Mouse (Mus musculus) c-Kit-positive CD71-negative TER-119-negative erythroid progenitor cells, embryonic 14.5 days (primary cell): ENCODE data around the gene Hmbs.
"Not testable (repeated sequence)": the region's sequence is repeated elsewhere in the genome, so short reads cannot be mapped to it uniquely, and the experiment has no call there.

ENCODE experiments used
- DNase-seq: peaks from one replicate; pipeline ENCODE4 v3.0.0-alpha.2; 2013; ENCODE audit warnings: low read depth

Gene Hmbs

DNA sequence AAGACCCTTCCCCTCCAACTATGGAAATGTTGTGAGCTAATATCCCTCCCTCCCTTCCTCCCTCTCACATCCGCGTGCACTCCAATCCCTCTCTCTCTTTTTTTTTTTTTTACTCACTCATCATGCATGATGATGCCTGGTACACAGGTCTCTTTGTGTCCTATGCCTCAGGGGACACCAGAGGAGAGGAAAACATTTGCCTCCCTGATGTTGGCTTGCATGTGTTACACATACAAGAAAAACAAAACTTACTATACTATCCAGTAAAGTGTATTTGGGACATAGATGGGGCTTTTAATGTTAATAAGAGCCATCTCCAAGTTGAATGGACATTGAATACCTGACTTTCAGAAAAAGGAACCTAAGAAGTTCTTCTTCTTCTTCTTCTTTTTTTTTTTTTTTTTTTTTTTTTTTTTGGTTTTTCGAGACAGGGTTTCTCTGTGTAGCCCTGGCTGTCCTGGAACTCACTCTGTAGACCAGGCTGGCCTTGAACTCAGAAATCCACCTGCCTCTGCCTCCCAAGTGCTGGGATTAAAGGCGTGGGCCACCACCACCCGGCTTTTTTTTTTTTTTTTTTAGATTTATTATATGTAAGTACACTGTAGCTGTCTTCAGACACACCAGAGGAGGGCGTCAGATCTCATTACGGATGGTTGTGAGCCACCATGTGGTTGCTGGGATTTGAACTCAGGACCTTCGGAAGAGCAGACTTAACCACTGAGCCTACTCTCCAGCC lies 18.8 kb downstream of the Hmbs start:
- not testable (repeated sequence) for DNase-seq

DNA sequence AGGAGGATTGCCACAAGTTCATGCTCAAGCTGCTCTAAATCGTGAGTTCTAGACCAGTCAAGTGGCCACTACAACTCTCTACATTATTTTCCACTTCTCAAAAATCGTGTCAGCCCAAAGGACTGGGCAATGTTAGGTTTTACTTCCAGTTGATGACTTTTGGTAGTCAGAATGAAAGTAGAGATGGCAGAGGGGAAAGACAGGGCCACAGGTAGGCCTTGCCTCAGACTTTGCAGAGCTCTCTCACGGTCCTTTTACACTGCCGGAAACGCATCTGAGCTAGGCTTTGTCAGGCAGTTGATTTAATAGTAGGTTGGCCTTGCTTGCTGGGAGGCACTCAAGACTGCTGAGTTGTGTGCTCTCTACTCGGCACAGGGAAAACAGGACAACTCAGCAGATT lies 19.9 kb downstream of the Hmbs start:
- DNase-seq: no peak

DNA sequence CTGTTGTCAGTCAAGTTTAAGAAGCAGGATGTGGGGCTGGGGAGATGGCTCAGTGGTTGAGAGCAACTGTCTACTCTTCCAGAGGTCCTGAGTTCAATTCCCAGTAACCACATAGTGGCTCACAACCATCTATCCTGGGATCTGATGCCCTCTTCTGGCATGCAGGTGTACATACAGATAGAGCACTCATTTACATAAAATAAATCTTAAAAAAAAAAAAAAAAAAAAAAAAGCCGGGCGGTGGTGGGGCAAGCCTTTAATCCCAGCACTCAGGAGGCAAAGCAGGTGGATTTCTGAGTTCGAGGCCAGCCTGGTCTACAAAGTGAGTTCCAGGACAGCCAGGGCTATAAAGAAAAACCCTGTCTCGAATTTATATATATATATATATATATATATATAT lies 20.4 kb downstream of the Hmbs start:
- DNase-seq: not testable (repeated sequence)

DNA sequence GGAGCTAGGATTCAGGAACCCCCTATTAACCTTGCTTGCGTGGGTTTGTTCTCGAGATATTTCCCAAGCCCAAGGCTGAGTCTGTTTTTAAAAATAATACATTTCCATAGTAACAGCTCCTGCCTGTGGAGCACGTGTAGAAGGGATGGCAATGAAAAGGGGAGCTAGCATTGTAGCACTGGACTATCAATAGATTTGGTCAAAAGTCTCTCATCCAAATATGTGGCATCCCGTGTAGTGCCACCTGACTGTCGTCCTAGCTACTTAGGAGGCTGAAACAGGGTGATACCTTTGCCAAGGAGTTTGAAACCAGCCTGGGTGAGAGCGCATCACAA lies 23.3 kb downstream of the Hmbs start:
- DNase-seq: no peak

DNA sequence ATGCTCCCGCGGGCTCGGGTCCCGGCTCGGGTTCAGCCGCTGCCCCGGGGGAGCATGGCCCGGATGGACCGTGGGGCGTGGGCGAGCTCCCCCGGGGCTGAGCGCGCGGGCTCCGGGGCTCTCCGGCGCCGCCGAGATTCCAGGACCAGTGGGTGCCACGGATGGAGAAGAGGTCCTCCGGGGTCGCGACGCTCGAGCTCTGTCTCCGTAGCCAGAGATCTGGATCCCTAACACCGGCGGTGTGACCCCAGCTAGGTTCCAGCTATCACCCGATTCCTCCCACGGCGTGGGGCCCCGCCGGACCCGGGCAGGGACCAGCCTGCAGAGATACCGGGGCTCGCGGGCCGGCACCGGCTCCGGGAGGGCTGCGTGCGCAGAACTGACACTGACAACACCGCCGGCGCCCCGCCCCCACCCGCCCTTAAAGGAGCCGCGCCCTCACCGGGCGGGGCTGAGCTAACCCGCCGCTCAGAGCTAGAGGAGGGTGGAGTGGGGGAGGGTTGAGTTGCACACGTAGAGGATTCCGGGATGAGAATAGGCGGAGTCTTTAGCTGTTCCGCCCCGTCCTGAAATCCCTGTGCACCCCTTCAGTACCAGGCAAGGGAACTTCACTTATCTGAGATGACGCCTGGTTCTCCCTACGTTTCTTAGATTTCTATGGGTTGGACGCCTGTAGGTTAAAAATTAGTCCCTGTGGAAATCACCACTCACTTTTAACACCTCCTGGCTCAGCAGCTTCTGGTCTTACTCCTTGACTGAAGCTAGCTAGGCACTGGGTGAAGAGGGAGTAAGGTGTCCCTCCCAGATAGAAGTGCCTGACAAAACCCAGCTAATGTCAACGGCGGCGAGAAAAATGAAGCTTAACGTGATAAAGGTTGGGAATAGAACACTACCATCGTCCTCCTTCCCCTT lies 23.9 kb downstream of the Hmbs start, which contains the start of gene C2cd2l:
TSS of gene C2cd2l (minus strand) at position 399 of the 912 bp plus-strand sequence.
- DNase-seq: peak; percentile 82

DNA sequence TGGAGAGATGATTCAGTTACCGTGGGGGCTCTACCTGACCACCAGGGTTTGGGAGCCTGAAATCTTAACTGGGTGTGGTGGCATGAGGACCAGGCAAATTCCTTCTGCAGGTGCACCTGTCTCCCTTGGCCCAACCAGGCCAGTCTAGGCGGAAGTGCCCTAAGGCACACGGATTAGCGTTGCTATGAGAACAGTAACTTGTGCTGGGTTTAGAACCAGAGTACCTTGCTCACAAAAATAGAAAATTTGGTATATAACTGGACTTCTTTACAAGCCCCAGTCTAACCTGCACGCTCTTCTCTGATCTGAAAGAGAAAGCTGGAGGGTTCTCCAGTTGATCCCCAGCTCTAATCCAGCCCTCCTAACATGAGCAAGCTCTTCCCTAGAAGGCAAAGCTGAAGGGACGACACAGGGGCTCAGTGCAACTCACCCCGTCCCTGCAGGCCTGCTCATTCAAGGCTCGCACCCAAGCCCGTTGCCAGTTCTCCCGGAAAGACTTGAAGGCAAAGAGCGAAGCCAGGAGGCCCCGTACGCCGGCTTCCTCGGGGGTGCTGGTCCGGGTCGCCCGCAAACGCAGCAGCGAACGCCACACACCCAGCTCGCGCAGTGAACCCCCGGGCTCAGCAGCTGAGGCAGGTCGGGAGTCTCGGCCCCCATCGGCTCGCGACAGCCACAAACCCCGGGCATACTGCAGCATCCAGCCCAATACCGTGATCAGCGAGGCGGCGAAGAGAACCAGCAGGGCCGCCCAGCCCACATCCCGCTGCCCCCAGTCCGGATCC lies 24.7 kb downstream of the Hmbs start:
- DNase-seq: no peak

DNA sequence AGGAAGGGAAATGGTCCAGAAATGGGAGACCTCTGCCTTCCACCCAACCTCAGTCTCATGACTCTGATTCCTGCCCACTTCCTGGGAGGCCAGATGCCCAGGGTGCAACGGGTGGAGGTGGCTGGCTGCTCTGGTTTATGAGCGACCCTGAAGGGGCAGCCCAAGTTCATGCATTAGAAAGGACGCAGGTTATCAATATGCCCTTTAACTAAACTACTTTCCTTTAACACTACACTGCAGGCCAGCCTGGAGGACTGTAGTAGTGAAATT lies 25.3 kb downstream of the Hmbs start:
- no peak for DNase-seq

DNA sequence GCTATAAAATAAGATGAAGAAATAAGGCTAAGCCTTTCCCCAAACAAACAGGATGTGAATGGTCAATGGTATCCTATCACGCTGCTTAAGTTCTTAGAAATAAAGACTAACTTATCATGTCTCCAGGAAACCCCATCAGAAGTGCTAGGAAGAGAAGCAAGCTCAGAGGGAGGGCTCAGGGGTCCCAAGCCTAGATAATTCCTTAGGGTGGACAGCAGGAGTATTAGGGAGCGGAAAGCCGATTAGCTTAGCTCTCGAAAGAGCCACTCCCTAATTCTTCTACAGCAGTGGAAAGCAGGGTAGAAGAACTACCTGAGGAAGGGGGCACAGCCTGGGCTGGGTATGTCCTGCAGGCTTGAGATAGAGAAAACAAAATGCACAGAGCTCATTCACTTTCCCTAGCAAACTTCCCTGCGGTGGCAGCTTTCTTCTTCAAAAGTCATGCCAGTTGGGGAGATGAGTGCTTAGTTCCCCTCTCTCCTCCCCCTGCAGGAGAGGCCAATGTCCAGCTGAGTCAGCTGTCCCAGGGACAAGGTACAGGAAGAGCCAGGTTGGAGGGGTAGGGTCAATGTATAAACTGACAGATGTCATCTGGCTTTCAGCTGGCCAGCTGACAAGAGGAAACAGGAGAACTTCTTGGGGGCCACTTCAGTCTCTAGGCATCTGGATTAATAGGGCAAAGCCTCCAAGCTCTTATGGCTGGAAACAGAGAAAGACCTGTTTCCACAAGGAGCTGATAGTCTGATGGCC lies 25.8 kb downstream of the Hmbs start:
- no peak for DNase-seq

DNA sequence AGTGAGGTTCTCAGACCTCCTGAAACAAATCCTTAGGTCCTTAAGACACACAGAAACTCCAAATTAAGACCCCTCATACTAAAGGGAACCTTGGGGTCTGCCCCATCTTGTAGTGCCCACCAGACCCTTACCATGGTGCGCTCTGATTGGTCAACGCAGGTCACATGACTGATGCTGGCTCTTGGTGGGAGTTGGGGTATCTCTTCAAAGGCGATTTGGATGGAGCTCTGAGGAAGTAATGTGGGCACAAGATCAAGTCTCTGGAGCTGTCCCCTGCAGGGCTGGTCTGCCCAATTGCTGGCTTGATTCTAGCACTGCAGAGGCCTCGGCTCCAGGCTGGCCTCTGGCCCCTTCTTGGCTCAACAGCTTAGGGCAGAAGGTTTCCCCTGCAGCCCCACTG lies 26.6 kb downstream of the Hmbs start:
- DNase-seq: no peak

DNA sequence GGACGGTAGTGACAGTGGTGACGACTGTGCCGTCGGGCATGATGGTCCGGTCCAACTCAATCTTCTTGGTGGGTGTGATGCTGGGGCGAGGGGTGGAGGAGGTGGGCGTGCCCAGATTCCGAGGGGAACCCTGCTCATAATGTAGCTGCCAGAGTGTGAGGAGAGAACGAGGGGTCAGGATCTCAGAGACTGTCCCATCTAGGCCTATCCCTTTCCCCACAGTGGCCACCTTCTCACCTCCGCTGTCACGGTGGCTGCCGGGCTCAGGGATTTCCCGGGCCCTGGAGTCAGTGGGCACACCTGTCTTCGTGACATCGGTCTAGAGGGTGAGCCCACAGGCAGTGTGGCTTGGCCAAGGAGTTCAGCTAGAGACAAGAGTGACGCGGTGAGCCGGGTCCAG lies 29.1 kb downstream of the Hmbs start:
- DNase-seq: no peak

DNA sequence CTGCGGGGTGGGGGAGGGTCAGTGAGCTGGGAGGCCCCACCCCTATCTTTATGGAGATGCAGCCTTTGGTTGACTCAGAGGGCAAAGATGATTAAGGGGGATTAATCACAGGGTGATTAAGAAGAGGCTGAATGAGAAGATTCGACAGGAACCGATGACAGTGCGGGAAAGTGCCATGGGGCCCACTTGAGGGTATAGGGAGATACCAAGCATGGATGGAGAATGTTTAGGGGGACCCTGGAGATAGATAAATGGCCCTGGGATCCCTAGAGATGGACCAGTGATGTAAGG lies 29.8 kb downstream of the Hmbs start:
- no peak for DNase-seq

DNA sequence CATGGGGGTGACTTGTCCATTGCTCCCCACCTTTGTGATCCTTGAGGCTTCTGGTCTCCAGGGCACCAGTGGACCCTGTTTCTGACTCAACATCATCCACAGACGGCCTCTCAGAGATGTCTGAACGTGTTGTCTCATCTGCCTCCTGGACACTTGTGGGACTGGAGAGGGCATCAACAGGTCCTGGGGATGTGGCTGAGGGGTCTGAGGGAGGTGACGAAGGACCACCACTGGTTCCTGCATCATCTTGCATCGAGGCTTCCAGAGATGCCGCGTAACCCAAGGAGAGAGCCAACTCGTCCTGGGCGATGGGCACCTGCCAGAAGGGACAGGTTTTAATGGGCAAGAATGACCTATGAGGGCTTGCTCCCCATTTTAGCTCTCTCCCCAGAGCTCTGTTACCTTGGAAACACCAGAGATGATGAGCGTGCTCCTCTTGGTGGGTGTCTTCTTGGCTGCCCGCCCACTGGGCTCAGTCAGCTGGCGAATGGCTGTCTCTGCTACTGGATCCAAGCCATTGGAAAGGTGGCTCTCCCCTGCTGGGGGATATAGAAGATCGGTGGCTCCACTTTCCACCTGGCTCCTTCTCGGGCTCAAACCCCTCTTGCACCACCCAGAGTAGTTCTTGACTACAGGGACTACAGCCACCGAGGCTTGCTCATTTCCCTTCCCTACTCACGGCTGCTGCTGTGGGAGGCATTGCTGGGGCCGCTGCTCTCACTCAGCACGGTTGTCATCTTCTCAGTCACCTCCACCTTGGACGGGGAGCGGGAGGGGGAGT lies 30.4 kb downstream of the Hmbs start:
- no peak for DNase-seq

DNA sequence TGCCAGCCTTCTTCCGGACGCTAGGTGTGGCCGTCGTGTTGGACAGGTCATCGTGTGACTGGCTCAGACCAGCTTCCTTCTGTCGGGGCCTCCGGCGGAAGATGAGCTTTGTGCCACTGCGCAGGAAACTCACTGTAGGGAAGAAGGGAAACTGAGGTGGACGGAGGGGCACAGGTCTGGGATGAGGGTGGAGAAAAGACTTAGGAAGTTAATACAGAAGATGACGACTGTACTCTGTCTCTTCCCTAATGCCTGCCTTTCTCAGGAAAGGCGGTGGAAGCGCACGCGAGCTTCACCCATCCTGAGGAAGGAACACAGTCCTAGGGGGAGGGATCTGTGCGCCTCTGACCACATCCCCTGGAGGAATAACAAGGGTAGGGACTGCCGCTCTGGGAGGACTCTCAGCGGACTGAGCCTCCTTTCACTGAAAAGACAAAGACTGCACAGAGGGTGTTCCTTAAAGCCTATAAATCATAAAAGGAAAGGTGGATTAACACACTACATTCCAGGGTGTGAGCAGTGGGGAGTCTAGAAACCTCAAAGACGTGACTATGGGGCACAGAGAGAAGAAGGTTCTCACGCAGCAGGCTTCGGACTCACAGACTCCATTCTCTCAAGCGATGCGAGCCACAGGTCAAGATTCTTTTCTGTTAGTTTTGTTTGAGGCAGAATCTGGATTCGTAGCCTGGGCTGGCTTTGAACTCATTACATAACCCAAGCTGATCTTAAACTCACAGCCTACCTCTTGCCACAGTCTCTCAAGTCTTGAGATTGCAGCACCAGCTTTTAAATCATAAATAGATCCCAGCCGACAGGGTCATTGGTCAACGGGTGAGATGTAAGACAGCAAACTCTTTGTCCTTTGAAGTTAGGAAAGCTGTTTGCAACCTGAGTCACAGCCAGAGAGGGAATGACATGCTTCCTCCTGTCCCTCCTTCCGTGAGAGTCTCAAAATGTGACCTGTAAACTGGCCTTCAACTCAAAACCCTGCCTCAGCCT lies 32.6 kb downstream of the Hmbs start:
- DNase-seq: no peak

DNA sequence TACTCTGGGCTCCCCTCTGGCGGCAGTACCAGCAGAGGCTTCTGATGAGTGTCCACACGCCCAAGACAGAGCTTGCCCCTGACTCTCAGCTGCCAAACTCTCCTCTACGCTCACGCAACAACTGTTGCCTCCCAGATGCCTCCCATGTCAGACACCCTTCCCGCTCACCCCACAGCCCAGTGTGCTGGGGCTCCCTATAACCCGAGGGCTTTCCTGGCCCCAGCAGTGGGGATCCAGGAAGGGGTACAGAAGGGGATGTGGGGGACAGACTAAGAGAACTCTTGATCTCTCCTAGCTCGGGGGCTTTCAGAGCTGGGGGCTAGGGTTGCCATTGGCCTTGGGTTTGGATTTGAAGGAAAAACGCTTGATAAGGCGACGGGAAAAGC lies 33.3 kb downstream of the Hmbs start:
- no peak for DNase-seq

DNA sequence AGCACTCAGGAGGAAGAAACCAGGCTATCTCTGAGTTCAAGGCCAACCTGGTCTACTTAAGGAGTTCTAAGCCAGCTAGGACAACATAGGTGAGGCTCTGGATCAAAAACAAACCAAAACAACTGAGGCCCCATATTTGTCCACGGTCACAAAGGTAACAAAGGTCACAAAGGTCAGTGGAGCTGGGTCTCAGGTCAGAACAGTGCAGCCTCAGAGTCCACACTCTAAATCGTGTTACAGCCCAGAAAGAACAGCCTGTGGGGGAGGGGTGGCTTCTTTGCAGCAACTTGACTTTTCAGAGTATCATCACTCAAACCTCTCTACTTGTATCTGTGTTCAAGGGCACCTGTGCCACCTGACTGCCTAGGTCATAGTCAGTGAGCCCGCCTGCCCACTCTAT lies 34.3 kb downstream of the Hmbs start:
- DNase-seq: no peak

DNA sequence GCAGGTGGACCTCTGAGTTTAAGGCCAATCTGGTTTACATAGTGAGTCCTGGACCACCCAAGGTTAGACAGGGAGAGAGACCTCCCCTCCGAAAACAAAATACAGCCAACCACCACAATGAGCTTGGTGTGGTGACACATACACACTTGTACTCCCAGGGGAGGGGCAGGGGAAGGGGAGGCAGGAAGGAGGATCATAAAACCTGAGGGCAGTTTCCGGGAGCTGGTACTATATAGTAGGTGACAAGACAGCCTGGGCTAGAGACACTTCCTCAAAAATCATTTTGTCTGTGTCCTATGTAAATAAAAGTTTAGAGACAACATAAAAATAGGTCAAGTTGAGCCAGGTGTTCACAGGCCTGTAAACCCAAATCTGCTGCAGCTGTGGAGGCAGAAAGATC lies 36.8 kb downstream of the Hmbs start:
- no peak for DNase-seq

DNA sequence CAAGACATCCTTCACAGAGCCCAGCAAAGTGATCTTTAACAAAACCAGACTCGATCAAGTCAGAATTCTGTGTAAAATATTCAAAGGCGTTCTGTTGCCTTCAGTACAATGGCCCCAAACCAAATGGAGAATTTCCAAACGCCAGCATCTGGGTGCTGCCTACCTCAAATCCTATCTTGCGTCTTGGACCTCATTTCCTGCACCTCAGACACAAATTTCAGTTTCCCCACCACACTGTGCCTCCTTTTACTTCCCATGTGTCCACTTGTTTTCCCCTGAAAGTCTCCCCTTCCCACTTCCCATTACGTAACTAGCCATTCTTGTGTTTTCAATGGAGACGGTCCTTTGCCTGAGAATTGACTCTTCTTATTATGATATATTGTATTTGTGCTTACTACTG lies 37.5 kb downstream of the Hmbs start:
- no peak for DNase-seq

DNA sequence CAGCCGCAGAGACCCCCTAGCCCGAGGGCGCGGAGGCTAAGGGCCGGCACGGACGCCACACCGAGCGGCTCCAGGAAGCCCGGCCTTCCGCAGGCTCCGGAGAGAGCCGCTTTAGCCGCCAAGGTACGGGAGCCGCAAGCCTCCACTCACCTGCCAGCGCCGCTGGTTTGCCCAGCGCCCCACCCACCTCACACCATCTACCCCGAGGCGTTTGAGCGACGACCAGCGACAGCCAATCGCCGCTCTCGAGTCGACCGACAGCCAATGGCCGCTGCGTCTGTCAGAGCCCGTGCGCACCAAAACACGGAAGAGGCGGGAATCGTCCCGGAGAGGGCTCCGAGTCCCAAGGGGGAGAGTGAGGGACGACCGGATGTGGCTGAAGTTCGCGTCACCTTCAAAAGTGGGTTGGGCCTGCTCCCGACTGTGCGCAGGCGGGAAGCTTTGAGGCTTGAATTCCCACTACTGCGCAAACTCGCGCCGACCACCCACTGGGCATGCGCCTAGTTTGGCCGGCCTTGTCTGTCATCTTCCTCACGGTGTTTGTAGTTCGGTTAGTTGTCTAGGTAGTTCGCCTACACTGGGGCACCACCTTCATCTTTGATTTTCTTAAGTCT lies 38.5 kb downstream of the Hmbs start, which contains the start of gene Hinfp:
TSS of gene Hinfp (minus strand) at position 206 of the 614 bp plus-strand sequence.
- peak; percentile 97 for DNase-seq

DNA sequence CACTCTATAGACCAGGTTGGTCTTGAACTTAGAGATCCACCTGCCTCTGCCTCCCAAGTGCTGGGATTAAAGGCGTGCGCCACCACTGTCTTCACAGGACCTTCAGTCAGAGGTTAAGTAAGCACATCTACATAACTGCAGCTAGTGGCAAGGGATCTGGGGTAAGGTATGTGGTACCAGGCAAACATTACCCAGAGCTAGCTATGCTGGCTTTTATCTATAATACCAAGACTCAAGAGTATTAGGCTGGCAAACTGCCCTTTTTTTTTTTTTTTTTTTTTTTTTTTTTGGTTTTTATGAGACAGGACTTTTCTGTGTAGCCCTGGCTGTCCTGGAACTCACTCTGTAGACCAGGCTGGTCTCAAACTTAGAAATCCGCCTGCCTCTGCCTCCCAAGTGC lies 44.0 kb downstream of the Hmbs start:
- not testable (repeated sequence) for DNase-seq

DNA sequence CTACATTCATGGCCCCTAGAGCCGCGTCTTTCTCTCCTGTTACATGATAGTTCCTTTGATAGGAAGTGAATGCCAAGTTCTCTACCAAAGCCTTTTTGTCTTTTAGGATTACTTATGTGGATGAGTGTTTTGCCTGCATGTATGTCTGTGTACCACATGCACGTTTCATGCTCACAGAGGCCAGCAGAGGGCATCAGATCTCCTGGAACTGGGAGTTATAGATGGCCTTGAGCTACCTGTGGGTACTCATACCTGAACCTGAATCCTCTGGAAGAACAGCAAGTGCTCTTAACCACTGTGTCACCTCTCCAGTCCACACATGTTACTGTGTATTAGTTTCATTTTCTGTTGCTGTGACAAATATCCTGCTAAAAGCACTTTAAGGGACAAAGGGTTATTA lies 51.5 kb downstream of the Hmbs start:
- DNase-seq: no peak
